Mouse (Mus musculus) kidney, adult 2 months (tissue): ENCODE data around the gene Gls.

ENCODE experiments used
- CTCF ChIP-seq: fragments of 200-500 bp; conservative IDR thresholded peaks from 2 replicates; pipeline ENCODE4 v1.5.1; 2011; ENCODE audit warnings: low read depth, mild to moderate bottlenecking, control low read depth, low read length, moderate library complexity, mixed read lengths; ENCODE audit not compliant: insufficient read depth, insufficient read length
- POLR2A ChIP-seq: fragments of 200-500 bp; IDR thresholded peaks from one replicate; pipeline ENCODE4 v1.6.1; 2011; ENCODE audit warnings: low read depth, low read length, control low read depth

DNA sequence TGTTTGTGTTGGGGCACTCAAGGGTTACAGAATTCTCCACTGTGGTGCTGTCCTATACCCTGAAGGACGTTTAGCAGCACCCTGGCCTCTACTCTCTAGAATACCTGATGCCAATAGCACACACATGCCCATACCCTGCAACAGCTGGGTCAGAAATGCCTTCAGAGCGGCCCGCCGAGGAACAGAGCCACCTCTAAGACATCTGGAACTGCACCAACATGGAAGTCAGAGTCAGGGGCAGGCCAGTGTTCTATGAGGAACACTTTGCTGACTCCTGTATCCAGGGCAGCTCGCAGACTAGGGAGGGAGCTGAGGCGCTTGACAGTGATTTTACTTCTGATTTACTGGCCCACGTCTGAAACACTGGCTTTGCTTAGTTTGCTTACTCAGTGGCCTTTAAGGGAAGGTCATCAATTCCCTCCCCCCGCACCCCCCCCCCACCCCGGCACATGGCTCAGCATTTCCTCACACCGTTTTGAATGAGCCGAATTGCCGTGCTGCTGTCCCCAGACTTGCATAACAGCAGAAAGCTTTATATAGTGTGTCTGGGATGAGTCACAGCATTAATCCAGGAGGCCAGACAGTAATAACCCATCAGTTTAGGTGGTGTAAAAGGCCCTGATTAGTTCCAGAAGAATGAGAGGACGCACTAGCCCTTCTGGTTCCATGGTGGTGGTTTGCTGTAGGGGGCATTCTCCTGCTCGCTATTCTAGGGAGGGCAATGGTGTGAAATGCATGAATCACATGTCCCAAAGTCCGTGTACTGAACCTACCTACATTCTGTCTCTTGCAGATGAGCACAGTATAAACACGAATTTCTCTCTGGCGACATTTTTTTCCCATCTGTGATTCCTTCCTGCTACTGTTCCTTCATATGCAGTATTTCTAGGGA lies 74.3 kb downstream of the Gls start:
- TF ChIP-seq CTCF = no peak
- no peak for TF ChIP-seq POLR2A
